Mouse (Mus musculus): ENCODE data around the gene Abcb6. TPM values are rescaled to one million over a fixed set of nuclear protein-coding genes. Genes with fewer than 3 reads are reported as not detected.

Abcb6 gene
- polyA plus RNA-seq, 1 experiment from 2014 or later = 45.1 TPM

GRCm38 (mm10) chr1:75191622-75192402, 11.6 kb upstream of the Abcb6 start, which contains the start of the genes Ankzf1 and Atg9a:
Ankzf1 (plus strand) TSS chr1:75192151.
Atg9a (minus strand) TSS chr1:75192196.
- H3K9me3 ChIP-seq = no peaks in the 10 kb centered on the region
- H3K9ac ChIP-seq (replicated peaks) = peak within 1 kb of the TSS; percentile 90
- peak within 1 kb of the TSS; percentile 94 for H3K4me2 ChIP-seq (replicated peaks)
- under 1% methylated on average over 54 of the region's 56 CpGs for WGBS
- H3K36me3 ChIP-seq = peaks cover 38% of the 10 kb centered on the region
- H3K4me1 ChIP-seq = peaks cover 24% of the 10 kb centered on the region
- peak within 1 kb of the TSS; percentile 94 for H3K27ac ChIP-seq (replicated peaks)
- peak; percentile 100 for ATAC-seq (replicated peaks)
- H3K4me3 ChIP-seq = peak within 1 kb of the TSS; percentile 79
- H3K27me3 ChIP-seq = no peaks in the 10 kb centered on the region

DNA sequence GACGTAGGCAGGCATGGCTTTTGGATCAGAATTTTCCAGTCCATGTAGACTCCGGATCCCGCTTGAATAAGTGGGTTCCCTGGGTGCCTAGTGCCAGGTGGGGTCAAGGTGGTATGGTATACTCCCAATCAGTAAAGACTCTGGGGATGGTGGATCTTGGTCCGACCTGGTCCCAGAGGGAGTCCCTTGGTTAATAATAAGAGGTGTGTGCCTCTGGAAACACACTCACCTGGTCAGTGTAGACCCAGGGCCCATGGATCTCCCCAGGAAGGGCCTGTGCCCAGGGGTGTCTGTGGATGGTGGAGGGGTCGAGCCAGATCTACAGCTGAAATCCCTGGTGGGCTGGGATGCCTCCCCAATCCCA, 11.0 kb upstream of the Abcb6 start:
- no peaks in the 10 kb centered on the region for H3K27me3 ChIP-seq
- 40% methylated on average over 5 of the region's 5 CpGs for WGBS
- peak overlapping the region; percentile 90 for H3K9ac ChIP-seq (replicated peaks)
- H3K27ac ChIP-seq (replicated peaks) = peak overlapping the region; percentile 94
- H3K4me2 ChIP-seq (replicated peaks) = peak overlapping the region; percentile 94
- H3K4me3 ChIP-seq = peak overlapping the region; percentile 79
- peaks cover 24% of the 10 kb centered on the region for H3K4me1 ChIP-seq
- no peaks in the 10 kb centered on the region for H3K9me3 ChIP-seq
- H3K36me3 ChIP-seq = peaks cover 37% of the 10 kb centered on the region
- no peak for ATAC-seq (replicated peaks)

GRCm38 (mm10) chr1:75190577-75190976, 10.4 kb upstream of the Abcb6 start:
- H3K4me2 ChIP-seq (replicated peaks) = peak overlapping the region; percentile 94
- whole genome bisulfite sequencing = 79% methylated on average over 2 of the region's 2 CpGs
- no peak for ATAC-seq (replicated peaks)
- no peaks in the 10 kb centered on the region for H3K27me3 ChIP-seq
- no peak overlapping the region for H3K9ac ChIP-seq (replicated peaks)
- H3K36me3 ChIP-seq = peaks cover 37% of the 10 kb centered on the region
- H3K4me3 ChIP-seq = peak overlapping the region; percentile 79; the same call in 1 of the 2 replicates
- H3K9me3 ChIP-seq = no peaks in the 10 kb centered on the region
- H3K4me1 ChIP-seq = peaks cover 24% of the 10 kb centered on the region
- no peak overlapping the region for H3K27ac ChIP-seq (replicated peaks)

DNA sequence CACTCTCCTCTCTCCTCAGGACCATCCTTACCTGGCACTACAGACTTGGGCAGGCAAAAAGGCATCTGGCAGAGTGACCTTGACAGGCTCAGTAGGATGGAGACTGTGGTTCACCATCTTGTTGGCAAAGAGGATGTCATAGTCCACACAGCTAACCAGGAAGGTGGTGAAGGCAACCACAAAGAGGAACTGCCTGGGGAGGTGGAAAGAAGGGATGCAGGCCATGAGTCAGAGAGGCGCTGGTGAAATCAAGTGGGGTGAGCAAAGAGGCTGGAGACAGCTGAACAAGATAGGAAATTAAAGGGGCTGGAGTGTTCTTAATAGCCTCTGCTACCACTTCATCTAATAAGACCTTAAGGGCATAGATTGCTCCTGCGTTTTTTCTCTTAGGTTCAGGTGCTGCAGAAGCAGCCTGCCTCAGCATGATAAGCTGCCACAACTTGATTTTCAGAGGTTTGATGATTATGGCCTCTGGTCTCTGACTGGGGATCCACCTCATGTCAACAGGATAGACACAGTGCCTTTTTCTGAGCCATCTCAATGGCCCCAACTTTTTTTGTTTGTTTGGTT, 7.8 kb upstream of the Abcb6 start:
- WGBS = 85% methylated on average over 2 of the region's 2 CpGs
- Histone ChIP-seq H3K27me3 (no peaks in the 10 kb centered on the region), H3K9me3 (no peaks in the 10 kb centered on the region), H3K4me2 (replicated peaks) (no peak overlapping the region), H3K9ac (replicated peaks) (no peak overlapping the region), H3K36me3 (peaks cover 55% of the 10 kb centered on the region), H3K4me3 (no peak overlapping the region), H3K4me1 (peaks cover 20% of the 10 kb centered on the region), H3K27ac (replicated peaks) (no peak overlapping the region)
- no peak for ATAC-seq (replicated peaks)

- no peak overlapping the region for H3K4me2 ChIP-seq (replicated peaks)
Measured at GRCm38 (mm10) chr1:75187126-75187525, 6.9 kb upstream of the Abcb6 start.

DNA sequence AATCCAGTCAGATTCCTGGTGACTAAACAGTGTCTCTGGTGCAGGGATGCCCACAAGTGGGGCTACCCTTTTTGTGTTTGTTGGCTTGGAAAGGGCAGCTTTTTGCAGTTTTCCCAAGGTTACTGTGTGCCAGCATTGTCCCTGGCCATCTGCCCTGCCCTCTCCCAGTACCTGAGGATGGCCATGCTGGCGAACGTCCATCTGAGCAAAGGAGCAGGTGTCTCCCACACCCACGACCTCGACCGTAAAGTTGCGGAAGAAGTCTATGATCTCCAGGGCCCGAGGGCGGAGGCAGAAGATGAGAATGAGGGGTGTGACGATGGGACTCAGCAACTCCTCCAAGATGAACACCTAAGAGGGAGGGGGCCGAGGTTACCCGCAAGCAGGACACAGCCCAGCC, 5.3 kb upstream of the Abcb6 start:
- no peak overlapping the region for H3K9ac ChIP-seq (replicated peaks)
- H3K4me2 ChIP-seq (replicated peaks) = no peak overlapping the region
- peaks cover 63% of the 10 kb centered on the region for H3K36me3 ChIP-seq
- peaks cover 10% of the 10 kb centered on the region for H3K4me1 ChIP-seq
- H3K27me3 ChIP-seq = no peaks in the 10 kb centered on the region
- no peak for ATAC-seq (replicated peaks)
- 93% methylated on average over 11 of the region's 11 CpGs for WGBS
- no peak overlapping the region for H3K4me3 ChIP-seq
- no peak overlapping the region for H3K27ac ChIP-seq (replicated peaks)
- H3K9me3 ChIP-seq = no peaks in the 10 kb centered on the region

More at GRCm38 (mm10) chr1:75187126-75187525, 6.9 kb upstream of the Abcb6 start:
- H3K4me3 ChIP-seq = no peak overlapping the region
- ATAC-seq (replicated peaks) = no peak
- H3K27me3 ChIP-seq = no peaks in the 10 kb centered on the region
- no peak overlapping the region for H3K27ac ChIP-seq (replicated peaks)
- H3K9ac ChIP-seq (replicated peaks) = no peak overlapping the region
- peaks cover 14% of the 10 kb centered on the region for H3K4me1 ChIP-seq
- no peaks in the 10 kb centered on the region for H3K9me3 ChIP-seq
- H3K36me3 ChIP-seq = peaks cover 62% of the 10 kb centered on the region

GRCm38 (mm10) chr1:75182160-75182559, 2.0 kb upstream of the Abcb6 start:
- Histone ChIP-seq H3K4me1 (peaks cover 30% of the 10 kb centered on the region), H3K27me3 (no peaks in the 10 kb centered on the region), H3K9ac (replicated peaks) (no peak overlapping the region), H3K4me2 (replicated peaks) (no peak overlapping the region), H3K36me3 (peaks cover 51% of the 10 kb centered on the region), H3K4me3 (no peak overlapping the region), H3K9me3 (no peaks in the 10 kb centered on the region), H3K27ac (replicated peaks) (no peak overlapping the region)
- WGBS = 69% methylated on average over 4 of the region's 4 CpGs
- ATAC-seq (replicated peaks) = no peak

DNA sequence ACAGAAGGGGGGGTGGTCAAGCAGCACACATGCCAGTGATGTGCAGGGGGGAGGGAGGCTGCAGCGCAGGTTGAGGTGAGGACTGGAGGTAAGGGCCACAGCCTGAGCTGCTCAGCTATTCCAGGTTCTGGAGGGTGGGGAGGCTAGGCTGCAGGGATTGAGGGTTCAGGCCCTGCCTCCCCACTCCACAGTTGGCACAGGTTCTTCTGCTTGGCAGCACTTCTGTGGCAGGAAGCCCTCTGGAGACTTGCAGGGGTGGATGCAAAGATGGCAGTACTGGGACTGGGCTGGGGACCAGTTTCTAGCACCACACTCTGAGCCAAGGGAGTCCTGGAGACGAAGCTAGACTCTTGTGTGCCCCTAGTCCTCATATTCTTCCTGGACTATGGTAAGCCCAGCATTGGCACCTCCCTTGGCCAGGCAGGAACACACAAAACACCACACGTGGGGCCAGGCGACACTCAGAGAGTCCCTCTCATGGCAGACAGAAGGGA, 1.2 kb upstream of the Abcb6 start:
- Histone ChIP-seq H3K9ac (replicated peaks) (no peak overlapping the region), H3K4me1 (peaks cover 30% of the 10 kb centered on the region), H3K4me2 (replicated peaks) (no peak overlapping the region), H3K27me3 (no peaks in the 10 kb centered on the region), H3K9me3 (no peaks in the 10 kb centered on the region), H3K27ac (replicated peaks) (no peak overlapping the region), H3K36me3 (peaks cover 47% of the 10 kb centered on the region), H3K4me3 (no peak overlapping the region)
- ATAC-seq (replicated peaks) = no peak
- WGBS = 84% methylated on average over 4 of the region's 4 CpGs

DNA sequence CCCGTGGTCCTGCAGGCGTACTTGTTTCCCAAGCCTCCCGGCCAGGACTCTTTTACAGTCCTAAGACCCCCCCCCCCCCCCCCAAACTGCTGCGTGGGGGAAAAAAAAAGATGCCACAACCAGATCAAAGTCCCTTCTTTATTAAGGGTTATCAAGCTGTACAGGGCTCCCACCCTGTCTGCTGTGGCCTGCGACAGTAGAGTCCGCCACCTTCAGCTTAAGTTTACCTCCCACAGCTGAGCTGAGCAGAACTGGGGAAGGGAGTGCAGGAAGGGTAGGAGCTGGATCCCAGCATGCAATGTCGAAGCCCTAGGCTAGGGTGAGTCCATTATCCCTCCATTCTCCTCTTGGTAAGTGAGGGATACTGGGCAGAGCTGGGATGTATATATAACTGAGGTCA, 549 bp upstream of the Abcb6 start:
- ATAC-seq (replicated peaks) = peak; percentile 3; the same call in 1 of the 2 replicates

DNA sequence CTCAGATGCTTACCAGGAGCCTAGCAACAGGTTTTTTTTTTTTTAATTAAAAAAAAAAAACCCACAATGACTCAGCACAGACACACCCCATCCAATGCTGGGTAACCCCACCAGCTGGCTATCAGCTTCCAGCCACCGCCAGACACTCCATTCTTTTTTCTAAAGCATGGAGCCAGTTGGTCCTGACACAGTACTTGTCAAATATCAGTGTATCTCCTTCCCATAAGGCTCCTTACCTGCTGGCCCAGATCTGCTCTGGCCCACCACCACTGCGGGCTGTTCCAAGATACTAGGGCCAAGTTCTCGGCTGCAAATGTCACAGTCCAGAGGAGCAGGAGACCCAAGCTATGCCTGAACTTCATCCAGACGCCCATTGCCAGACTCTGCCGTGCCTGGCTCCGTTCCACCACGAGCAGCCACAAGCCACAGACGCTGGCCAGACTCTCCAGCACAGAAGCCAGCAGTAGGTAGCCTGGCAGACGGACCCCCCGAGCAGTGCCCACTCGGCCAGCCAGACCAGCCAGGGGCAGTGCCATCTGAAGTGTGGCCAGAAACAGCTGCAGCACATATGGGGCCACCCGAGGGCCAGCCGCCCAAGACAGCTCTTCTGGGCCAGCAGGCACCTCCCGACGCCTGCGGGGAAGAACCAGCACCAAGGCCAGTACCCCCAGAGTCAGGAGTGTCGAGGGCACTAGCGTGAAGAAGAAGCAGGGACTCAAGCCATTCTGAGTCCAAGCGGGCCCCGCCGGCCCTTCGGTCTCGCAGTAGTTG, 673 bp downstream of the Abcb6 start:
- Histone ChIP-seq H3K4me3 (peak overlapping the region; percentile 56), H3K4me1 (peaks cover 30% of the 10 kb centered on the region), H3K27ac (replicated peaks) (peak overlapping the region; percentile 71), H3K9me3 (no peaks in the 10 kb centered on the region), H3K36me3 (peaks cover 47% of the 10 kb centered on the region), H3K9ac (replicated peaks) (peak overlapping the region; percentile 59), H3K27me3 (no peaks in the 10 kb centered on the region), H3K4me2 (replicated peaks) (peak overlapping the region; percentile 99)
- peak; percentile 46 for ATAC-seq (replicated peaks)
- 5% methylated on average over 23 of the region's 23 CpGs for WGBS

More for the DNA sequence above, 549 bp upstream of the Abcb6 start:
- H3K9me3 ChIP-seq = no peaks in the 10 kb centered on the region
- peaks cover 30% of the 10 kb centered on the region for H3K4me1 ChIP-seq
- H3K4me3 ChIP-seq = peak overlapping the region; percentile 56
- WGBS = 26% methylated on average over 7 of the region's 7 CpGs
- peaks cover 48% of the 10 kb centered on the region for H3K36me3 ChIP-seq
- H3K9ac ChIP-seq (replicated peaks) = peak overlapping the region; percentile 22
- H3K27me3 ChIP-seq = no peaks in the 10 kb centered on the region
- 0 out of 2 replicates have a peak overlapping the region, but pooled peaks have one; percentile 71 for H3K27ac ChIP-seq (replicated peaks)
- peak overlapping the region; percentile 99 for H3K4me2 ChIP-seq (replicated peaks)

DNA sequence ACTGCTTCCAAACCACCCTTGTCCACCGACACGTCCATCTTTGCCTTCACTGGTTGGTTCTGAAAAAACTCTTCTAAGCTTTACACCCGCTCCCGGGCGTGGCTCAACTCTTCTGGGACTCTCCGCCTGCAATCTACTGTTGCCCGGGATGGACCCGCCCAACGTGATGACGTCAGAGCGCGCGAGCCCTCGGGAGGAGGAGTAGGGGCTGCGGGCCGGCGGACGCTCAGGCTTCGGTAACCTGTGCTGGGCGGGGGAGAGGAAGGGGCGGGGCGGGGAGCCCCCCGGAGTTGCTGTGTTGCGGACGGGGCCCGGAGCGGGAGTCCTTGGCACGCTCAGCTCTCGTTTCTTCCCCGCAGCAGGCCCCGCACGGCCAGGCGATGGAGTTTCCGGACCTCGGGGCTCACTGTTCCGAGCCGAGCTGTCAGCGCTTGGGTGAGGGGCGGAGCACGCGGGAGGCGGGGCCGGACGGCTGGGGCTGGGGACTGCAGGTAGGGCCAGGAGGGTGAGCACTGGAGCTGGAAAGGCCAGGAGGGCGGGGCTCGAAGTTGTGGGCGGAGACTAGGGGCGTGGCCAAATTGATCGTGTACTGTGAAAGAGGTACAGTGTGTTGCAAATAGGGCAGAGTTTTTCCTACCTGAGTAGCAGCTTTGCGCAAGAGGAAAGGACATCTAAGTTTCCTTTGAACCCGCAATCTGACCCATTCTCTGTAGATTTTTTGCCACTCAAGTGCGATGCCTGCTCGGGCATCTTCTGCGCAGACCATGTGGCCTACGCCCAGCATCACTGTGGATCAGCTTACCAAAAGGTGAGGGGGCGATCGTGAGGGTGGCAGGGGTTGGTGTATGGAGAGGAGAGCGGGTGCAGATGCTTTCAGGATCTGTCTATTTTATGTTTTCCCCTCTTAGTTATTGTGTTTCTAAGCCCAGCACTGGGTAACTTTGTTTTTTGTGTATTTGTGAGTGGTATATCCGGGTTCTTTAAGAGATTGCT, 11.4 kb downstream of the Abcb6 start, which contains the start of gene Zfand2b:
TSS of gene Zfand2b (plus strand) at position 175 of the 993 bp plus-strand sequence.
- no peaks in the 10 kb centered on the region for H3K27me3 ChIP-seq
- H3K9me3 ChIP-seq = no peaks in the 10 kb centered on the region
- H3K9ac ChIP-seq (replicated peaks) = peak within 1 kb of the TSS; percentile 66
- peaks cover 15% of the 10 kb centered on the region for H3K4me1 ChIP-seq
- peak within 1 kb of the TSS; percentile 73 for H3K4me2 ChIP-seq (replicated peaks)
- H3K27ac ChIP-seq (replicated peaks) = peak within 1 kb of the TSS; percentile 90
- H3K36me3 ChIP-seq = peaks cover 34% of the 10 kb centered on the region
- peak; percentile 97 for ATAC-seq (replicated peaks)
- WGBS = under 1% methylated on average over 59 of the region's 59 CpGs
- H3K4me3 ChIP-seq = peak within 1 kb of the TSS; percentile 74
